Mouse (Mus musculus): ENCODE data around the gene Olfr1221. TPM values are rescaled to one million over a fixed set of nuclear protein-coding genes. Genes with fewer than 3 reads are reported as not detected.

The Olfr1221 gene
- total RNA-seq, 1 experiment: not detected

DNA sequence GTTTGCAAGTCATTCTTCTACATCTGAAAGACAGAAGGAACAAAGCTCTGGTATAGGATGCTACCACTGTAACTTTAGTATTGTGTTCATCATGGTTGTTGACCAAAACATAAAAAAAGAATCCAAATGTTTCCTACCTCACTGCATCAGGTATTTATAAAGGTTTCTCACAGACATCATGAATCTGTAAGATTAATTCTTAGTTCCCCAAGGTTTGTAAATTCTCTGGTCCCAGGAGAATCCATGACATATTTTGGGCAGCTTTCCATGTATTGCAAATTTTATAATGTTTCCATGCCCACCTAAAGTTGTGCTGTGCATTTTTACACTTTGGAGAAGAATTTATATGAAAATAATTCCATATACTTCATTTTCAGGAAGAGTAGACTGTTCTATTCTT lies 56.0 kb downstream of the Olfr1221 start, which contains the start of gene Olfr1218:
TSS of gene Olfr1218 (minus strand) at position 101 of the 400 bp plus-strand sequence.
- H3K36me3 ChIP-seq (ENCODE audit: control insufficient read depth, insufficient read depth, low read length, poor library complexity, severe bottlenecking): no peaks in the 10 kb centered on the region
- no peak within 1 kb of the TSS for H3K27ac ChIP-seq (ENCODE audit: insufficient read depth, low read depth, low read length, poor library complexity, severe bottlenecking)
- no peaks in the 10 kb centered on the region for H3K4me1 ChIP-seq (ENCODE audit: control insufficient read depth in 2 of 2, insufficient read depth in 2 of 2, low read length in 2 of 2, poor library complexity in 1 of 2)
- no peak for DNase-seq (ENCODE audit: low read depth, low spot score)
- in situ Hi-C loops (cut with MboI; ENCODE audit: low sequenced_read_pairs in 2 of 2, unreplicated experiment in 2 of 2): no loop called here
- H3K4me3 ChIP-seq (ENCODE audit: insufficient read depth in 1 of 2, low read depth in 1 of 2, low read length in 2 of 2, poor library complexity in 1 of 2, severe bottlenecking in 1 of 2): no peak within 1 kb of the TSS
- TF ChIP-seq MAFK (IDR thresholded peaks at IDR 0.05; ENCODE audit: insufficient read depth, low read depth, low read length) (no peak), ZC3H11A (IDR thresholded peaks at IDR 0.05; ENCODE audit: borderline replicate concordance, low read depth, low read length) (no peak), CHD2 (IDR thresholded peaks at IDR 0.05; ENCODE audit: low read depth, low read length) (no peak), ZNF384 (IDR thresholded peaks at IDR 0.05; ENCODE audit: low read depth, low read length) (no peak), HCFC1 (IDR thresholded peaks at IDR 0.05; ENCODE audit: borderline replicate concordance, insufficient read depth, low read length) (no peak)
- H3K9me3 ChIP-seq (ENCODE audit: control insufficient read depth, insufficient read depth, low read depth, low read length): no peaks in the 10 kb centered on the region
- H3K9ac ChIP-seq (ENCODE audit: insufficient read depth, low read depth, low read length, poor library complexity, severe bottlenecking): no peak within 1 kb of the TSS

Other genes with a start within 250 kb of the Olfr1221 start
- gene Olfr1208, start 215.0 kb downstream of the Olfr1221 start, total RNA-seq (2012; rRNA removed): not detected in 2 replicates
- gene Olfr1209, start 202.1 kb downstream of the Olfr1221 start, total RNA-seq (2012; rRNA removed): not detected in 2 replicates
- gene Olfr1211, start 179.2 kb downstream of the Olfr1221 start, total RNA-seq (2012; rRNA removed): not detected in 2 replicates
- gene Olfr1212, start 163.3 kb downstream of the Olfr1221 start, total RNA-seq (2012; rRNA removed): not detected in 2 replicates
- gene Gm13762, start 137.0 kb downstream of the Olfr1221 start, total RNA-seq (2012; rRNA removed): not detected in 2 replicates
- not detected in 2 replicates for gene Olfr1214, start 124.6 kb downstream of the Olfr1221 start, total RNA-seq (2012; rRNA removed)
- gene Olfr1215, start 110.3 kb downstream of the Olfr1221 start, total RNA-seq (2012; rRNA removed): not detected in 2 replicates
- not detected in 2 replicates for gene Olfr1216, start 98.9 kb downstream of the Olfr1221 start, total RNA-seq (2012; rRNA removed)
- gene Olfr1217, start 85.2 kb downstream of the Olfr1221 start, total RNA-seq (2012; rRNA removed): not detected in 2 replicates
- gene Olfr1218, start 56.1 kb downstream of the Olfr1221 start, total RNA-seq (2012; rRNA removed): not detected in 2 replicates
- not detected in 2 replicates for gene Olfr1219, start 33.8 kb downstream of the Olfr1221 start, total RNA-seq (2012; rRNA removed)
- gene Olfr1220, start 10.4 kb downstream of the Olfr1221 start, total RNA-seq (2012; rRNA removed): not detected in 2 replicates
- not detected in 2 replicates for gene Olfr1222, start 15.8 kb upstream of the Olfr1221 start, total RNA-seq (2012; rRNA removed)
- not detected in 2 replicates for gene Olfr1223, start 34.3 kb upstream of the Olfr1221 start, total RNA-seq (2012; rRNA removed)
- not detected in 2 replicates for gene Olfr1224-ps1, start 46.8 kb upstream of the Olfr1221 start, total RNA-seq (2012; rRNA removed)
- gene Olfr1225, start 57.4 kb upstream of the Olfr1221 start, total RNA-seq (2012; rRNA removed): not detected in 2 replicates
- gene Olfr1226, start 82.8 kb upstream of the Olfr1221 start, total RNA-seq (2012; rRNA removed): not detected in 2 replicates
- not detected in 2 replicates for gene Olfr1228, start 136.8 kb upstream of the Olfr1221 start, total RNA-seq (2012; rRNA removed)
- gene Olfr1229, start 170.7 kb upstream of the Olfr1221 start, total RNA-seq (2012; rRNA removed): not detected in 2 replicates
- gene Olfr1230, start 180.0 kb upstream of the Olfr1221 start, total RNA-seq (2012; rRNA removed): not detected in 2 replicates
- gene Olfr1231, start 189.8 kb upstream of the Olfr1221 start, total RNA-seq (2012; rRNA removed): not detected in 2 replicates
- gene Olfr1232, start 212.4 kb upstream of the Olfr1221 start, total RNA-seq (2012; rRNA removed): not detected in 2 replicates
- gene Olfr1233, start 225.1 kb upstream of the Olfr1221 start, total RNA-seq (2012; rRNA removed): not detected in 2 replicates
- gene Olfr1234, start 247.6 kb upstream of the Olfr1221 start, total RNA-seq (2012; rRNA removed): not detected in 2 replicates

Data from ES-E14 (cell line).